Mouse (Mus musculus): Measurements from ENCODE around the gene Cyp26b1.

- no peak for TF ChIP-seq CTCF (IDR thresholded peaks at IDR 0.05; ENCODE audit: low read depth)
- TF ChIP-seq EP300 (IDR thresholded peaks at IDR 0.05; ENCODE audit: low read depth): no peak
These were observed 56.0 kb downstream of the Cyp26b1 start for GRCm38 (mm10) chr6:84537611-84538197.
